ENCODE assay signal across 19 mouse cellular contexts in the genomic region with DNA sequence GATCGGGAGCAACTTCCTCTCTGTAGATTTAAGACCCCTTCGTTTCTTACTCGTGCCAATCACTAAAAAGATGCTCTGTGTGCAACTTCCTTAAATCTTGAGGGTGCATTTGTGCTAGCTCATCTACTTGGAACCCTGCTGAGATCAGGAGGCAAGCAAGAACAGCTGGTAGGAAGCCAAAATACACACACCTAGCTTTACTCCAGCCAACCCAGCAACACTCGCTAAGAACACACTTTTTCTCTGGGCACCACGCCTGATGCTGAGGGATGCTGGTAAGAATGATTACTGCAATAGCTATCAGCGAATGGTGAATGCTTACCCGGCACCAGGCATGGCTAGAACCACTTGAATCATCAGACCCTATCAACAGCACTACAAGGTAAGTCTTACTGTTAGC. TPM values are rescaled to one million over a fixed set of nuclear protein-coding genes. Genes with fewer than 3 reads are reported as not detected.
"Had no signal": no experiment of that assay in that cellular context is flagged by ENCODE, and none has a peak within 500 bp of the region (broad histone marks: within the 10 kb centered on the region; RNA-seq: fewer than 3 reads in every experiment).

No protein-coding gene starts in this region.

- H3K9ac ChIP-seq: liver, embryonic 13.5 days; liver, embryonic 15.5 days; liver, postnatal 0 days; lung, embryonic 14.5 days; midbrain, embryonic 13.5 days; midbrain, embryonic 15.5 days; neural tube, embryonic 13.5 days; neural tube, embryonic 15.5 days; stomach, embryonic 15.5 days had no signal

- H3K27me3 ChIP-seq: liver, embryonic 13.5 days; liver, embryonic 15.5 days; megakaryocyte, embryonic 14.5 days; midbrain, embryonic 15.5 days; neural tube, embryonic 13.5 days; neural tube, embryonic 15.5 days; stomach, embryonic 15.5 days had no signal

- H3K4me2 ChIP-seq: liver, embryonic 13.5 days; liver, embryonic 15.5 days; lung, embryonic 14.5 days; midbrain, embryonic 11.5 days; midbrain, embryonic 13.5 days; midbrain, embryonic 15.5 days; neural tube, embryonic 13.5 days; neural tube, embryonic 15.5 days; stomach, embryonic 15.5 days had no signal

- ATAC-seq: liver, postnatal 0 days; midbrain, embryonic 13.5 days; midbrain, embryonic 15.5 days had no signal

- H3K4me1 ChIP-seq: stomach, embryonic 15.5 days had no signal

- H3K36me3 ChIP-seq: liver, embryonic 13.5 days; liver, embryonic 15.5 days; midbrain, embryonic 15.5 days; neural tube, embryonic 13.5 days; neural tube, embryonic 15.5 days; stomach, embryonic 15.5 days had no signal

- H3K4me3 ChIP-seq: liver, embryonic 13.5 days; liver, embryonic 15.5 days; megakaryocyte, embryonic 14.5 days; midbrain, embryonic 13.5 days; midbrain, embryonic 15.5 days; neural tube, embryonic 13.5 days; neural tube, embryonic 15.5 days; stomach, embryonic 15.5 days had no signal

- H3K9me3 ChIP-seq: liver, embryonic 13.5 days; liver, embryonic 15.5 days; megakaryocyte, embryonic 14.5 days; midbrain, embryonic 15.5 days; neural tube, embryonic 15.5 days; stomach, embryonic 15.5 days had no signal

- DNase-seq: liver, embryonic 13.5 days; liver, postnatal 0 days; lung, embryonic 14.5 days; retina, postnatal 1 day; right cerebral cortex, adult 18-20 months; right cerebral cortex, postnatal 25 days; thymus, adult 2 months; thymus, postnatal 25 days; thymus, postnatal 4 days had no signal

- H3K27ac ChIP-seq: liver, embryonic 13.5 days; liver, embryonic 15.5 days; macrophage; midbrain, embryonic 13.5 days; midbrain, embryonic 15.5 days; neural tube, embryonic 13.5 days; neural tube, embryonic 15.5 days; stomach, embryonic 15.5 days; stomach, postnatal 0 days had no signal

RNA-seq across cellular contexts. Expression of a gene that starts 17.9 kb away (rescaled TPM):
- polyA plus RNA-seq: macrophage had no signal
